Mouse (Mus musculus): ENCODE measurements at regions not wholly inside any gene's neighbourhood (a gene's known extent, or its start where the extent isn't known, plus 50 kb on each side); places are given as distances from the start of the nearest gene placed in this dataset.

- Histone ChIP-seq H3K4me1 (ENCODE audit: control insufficient read depth, insufficient read depth, low read length) (no peaks in the 10 kb centered on the region), H3K4me3 (replicated peaks; ENCODE audit: extremely low read depth, low read depth, low read length) (no peak overlapping the region)
- WGBS: 76% methylated on average over 7 of the region's 7 CpGs
- no peak for DNase-seq
- TF ChIP-seq CTCF (IDR thresholded peaks at IDR 0.05; ENCODE audit: insufficient read depth, low read length) (no peak), POLR2A (IDR thresholded peaks at IDR 0.05; ENCODE audit: borderline replicate concordance, extremely low read depth, low read depth, low read length) (no peak)
Observed at GRCm38 (mm10) chrX:12900256-12900655, 138.4 kb upstream of the Med14 start.

DNA sequence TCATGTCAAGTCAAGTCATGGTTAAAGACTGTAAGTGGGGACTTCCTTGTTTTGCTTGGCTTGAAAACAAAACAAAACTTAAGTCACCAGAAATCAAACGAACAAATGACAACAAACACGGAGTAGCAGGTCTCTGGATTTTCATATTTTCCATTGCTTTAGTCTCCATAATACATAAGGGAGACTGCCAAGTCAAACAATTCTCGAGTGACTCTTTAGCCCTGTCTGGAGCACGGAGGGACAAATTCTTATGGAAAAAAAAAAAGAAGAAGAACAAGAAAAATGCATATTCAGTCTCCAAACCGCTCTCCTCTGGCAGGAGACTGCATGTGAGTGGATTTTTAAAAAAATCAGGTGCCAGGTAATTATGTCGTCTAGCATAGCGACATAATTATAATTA, 129.6 kb upstream of the Med14 start:
- WGBS: 53% methylated on average over 7 of the region's 7 CpGs
- no peak for TF ChIP-seq CTCF (IDR thresholded peaks at IDR 0.05; ENCODE audit: insufficient read depth, low read length)
- TF ChIP-seq POLR2A (IDR thresholded peaks at IDR 0.05; ENCODE audit: borderline replicate concordance, extremely low read depth, low read depth, low read length): no peak
- Histone ChIP-seq H3K4me3 (replicated peaks; ENCODE audit: extremely low read depth, low read depth, low read length) (no peak overlapping the region), H3K4me1 (ENCODE audit: control insufficient read depth, insufficient read depth, low read length) (no peaks in the 10 kb centered on the region)
- no peak for DNase-seq

GRCm38 (mm10) chrX:12889482-12889808, 127.6 kb upstream of the Med14 start:
- TF ChIP-seq CTCF (IDR thresholded peaks at IDR 0.05; ENCODE audit: insufficient read depth, low read length) (no peak), POLR2A (IDR thresholded peaks at IDR 0.05; ENCODE audit: borderline replicate concordance, extremely low read depth, low read depth, low read length) (no peak)
- 54% methylated on average over 3 of the region's 3 CpGs for WGBS
- Histone ChIP-seq H3K4me1 (ENCODE audit: control insufficient read depth, insufficient read depth, low read length) (no peaks in the 10 kb centered on the region; the same call in 1 of the 2 replicates), H3K4me3 (replicated peaks; ENCODE audit: extremely low read depth, low read depth, low read length) (no peak overlapping the region)
- no peak for DNase-seq

GRCm38 (mm10) chrX:12888708-12889481, 127.0 kb upstream of the Med14 start:
- 74% methylated on average over 3 of the region's 3 CpGs for WGBS
- no peaks in the 10 kb centered on the region; the same call in 1 of the 2 replicates for H3K4me1 ChIP-seq (ENCODE audit: control insufficient read depth, insufficient read depth, low read length)
- DNase-seq: no peak
- TF ChIP-seq CTCF (IDR thresholded peaks at IDR 0.05; ENCODE audit: insufficient read depth, low read length): no peak
- H3K4me3 ChIP-seq (replicated peaks; ENCODE audit: extremely low read depth, low read depth, low read length): no peak overlapping the region

DNA sequence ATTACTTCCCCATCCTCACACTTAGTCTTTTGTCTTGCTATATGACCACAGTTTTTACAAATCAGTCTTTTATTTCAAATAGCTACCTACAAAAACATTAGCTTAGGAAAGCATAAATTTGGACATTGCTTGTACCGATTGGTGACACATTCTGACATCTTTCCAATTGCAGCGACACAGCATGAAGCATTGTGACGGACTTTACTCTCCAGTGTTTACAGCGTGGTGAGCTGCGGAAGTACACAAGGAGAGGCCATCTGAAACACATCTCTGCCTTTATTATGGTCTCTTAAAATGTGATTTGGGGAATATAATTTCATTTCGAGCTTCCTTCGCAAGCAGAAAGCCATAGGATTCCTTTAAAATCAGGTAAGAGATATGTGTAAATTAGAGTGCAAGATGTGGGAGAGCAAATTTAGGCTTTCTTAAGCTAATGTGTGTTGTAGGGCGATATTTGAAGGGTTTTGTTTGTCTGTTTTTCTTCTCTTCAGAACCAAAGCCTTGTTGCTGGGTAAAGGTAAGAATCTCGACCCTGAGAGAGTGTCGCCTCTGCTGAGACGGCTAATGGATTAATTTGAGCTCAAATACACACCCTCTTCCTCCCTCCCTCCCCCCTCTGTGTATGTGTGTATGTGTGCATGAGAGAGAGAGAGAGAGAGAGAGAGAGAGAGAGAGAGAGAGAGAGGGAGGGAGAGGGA, 126.3 kb upstream of the Med14 start:
- WGBS: 70% methylated on average over 11 of the region's 11 CpGs
- Histone ChIP-seq H3K4me1 (ENCODE audit: control insufficient read depth, insufficient read depth, low read length) (no peaks in the 10 kb centered on the region; the same call in 1 of the 2 replicates), H3K4me3 (replicated peaks; ENCODE audit: extremely low read depth, low read depth, low read length) (no peak overlapping the region)
- TF ChIP-seq POLR2A (IDR thresholded peaks at IDR 0.05; ENCODE audit: borderline replicate concordance, extremely low read depth, low read depth, low read length) (no peak), CTCF (IDR thresholded peaks at IDR 0.05; ENCODE audit: insufficient read depth, low read length) (no peak)
- DNase-seq: no peak

DNA sequence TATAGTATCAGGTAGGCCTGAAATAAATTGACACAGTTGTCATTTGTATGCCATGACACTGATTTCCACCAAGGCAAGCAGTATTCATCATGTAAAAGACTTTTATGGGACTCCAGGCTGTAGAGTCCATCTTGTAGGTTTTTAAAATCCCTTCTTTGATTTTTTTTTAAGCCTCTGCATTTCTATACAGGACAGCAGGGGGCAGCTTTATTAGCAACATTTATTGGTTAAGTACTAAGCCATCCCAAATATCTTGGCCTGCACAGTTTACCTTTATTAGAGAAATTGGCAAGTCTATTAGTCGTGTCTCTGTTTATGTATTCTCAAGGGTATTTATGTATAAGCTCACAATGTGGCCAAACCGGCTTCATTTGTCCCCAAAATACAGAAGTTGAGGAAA, 125.6 kb upstream of the Med14 start:
- no peaks in the 10 kb centered on the region; the same call in 1 of the 2 replicates for H3K4me1 ChIP-seq (ENCODE audit: control insufficient read depth, insufficient read depth, low read length)
- no peak for DNase-seq
- WGBS: 52% methylated on average over 2 of the region's 2 CpGs
- H3K4me3 ChIP-seq (replicated peaks; ENCODE audit: extremely low read depth, low read depth, low read length): no peak overlapping the region
- TF ChIP-seq CTCF (IDR thresholded peaks at IDR 0.05; ENCODE audit: insufficient read depth, low read length) (no peak), POLR2A (IDR thresholded peaks at IDR 0.05; ENCODE audit: borderline replicate concordance, extremely low read depth, low read depth, low read length) (no peak)

DNA sequence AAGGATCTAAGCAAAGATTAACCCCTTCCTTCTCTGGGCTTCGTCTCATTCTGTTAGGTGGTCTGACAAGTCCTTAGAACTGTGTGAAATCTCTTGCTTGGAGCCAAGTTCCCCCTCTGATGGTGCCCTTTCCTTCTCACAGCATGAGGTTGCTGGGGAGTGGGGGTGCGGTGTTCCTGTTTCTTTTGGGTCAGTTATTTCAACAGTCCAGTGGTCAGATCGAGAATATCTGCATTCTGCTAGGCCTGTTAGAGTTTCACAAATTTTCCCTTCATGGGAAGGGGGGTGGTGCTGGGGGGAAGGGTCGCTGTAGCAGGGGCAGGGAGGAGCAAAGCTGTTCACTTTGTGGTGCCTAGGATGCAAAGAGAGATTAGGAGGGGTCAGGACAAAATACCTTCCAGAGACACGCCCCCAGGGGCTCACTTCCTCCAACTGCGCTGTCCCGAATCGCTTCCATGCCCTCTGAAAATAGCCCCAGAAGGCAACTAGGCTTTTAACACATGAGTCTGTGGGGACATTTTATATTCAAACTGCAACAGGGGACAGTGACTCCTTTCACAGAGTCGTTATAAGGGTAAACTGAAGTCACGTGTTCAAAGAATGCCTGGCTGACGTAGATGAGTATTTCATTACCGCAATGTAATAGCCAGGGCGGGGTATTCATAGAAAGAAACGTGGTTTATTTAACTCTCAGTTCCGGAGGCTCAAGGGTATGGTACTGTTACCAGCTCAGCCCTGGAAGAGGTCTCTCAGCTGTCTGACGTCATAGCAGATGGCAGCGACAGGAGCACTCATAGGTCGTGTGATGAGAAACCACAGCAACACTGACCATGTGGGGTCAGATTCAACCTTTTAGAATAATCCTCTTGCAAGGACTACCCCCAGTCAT, 124.5 kb upstream of the Med14 start:
- Histone ChIP-seq H3K4me3 (replicated peaks; ENCODE audit: extremely low read depth, low read depth, low read length) (peak overlapping the region; percentile 9), H3K4me1 (ENCODE audit: control insufficient read depth, insufficient read depth, low read length) (no peaks in the 10 kb centered on the region; the same call in 1 of the 2 replicates)
- 38% methylated on average over 18 of the region's 18 CpGs for WGBS
- DNase-seq: peak; percentile 2
- TF ChIP-seq CTCF (IDR thresholded peaks at IDR 0.05; ENCODE audit: insufficient read depth, low read length) (no peak), POLR2A (IDR thresholded peaks at IDR 0.05; ENCODE audit: borderline replicate concordance, extremely low read depth, low read depth, low read length) (no peak)

GRCm38 (mm10) chrX:12879233-12879632, 117.4 kb upstream of the Med14 start:
- no peak for DNase-seq
- 81% methylated on average over 3 of the region's 3 CpGs for WGBS
- no peak overlapping the region for H3K4me3 ChIP-seq (replicated peaks; ENCODE audit: extremely low read depth, low read depth, low read length)
- TF ChIP-seq POLR2A (IDR thresholded peaks at IDR 0.05; ENCODE audit: borderline replicate concordance, extremely low read depth, low read depth, low read length) (no peak), CTCF (IDR thresholded peaks at IDR 0.05; ENCODE audit: insufficient read depth, low read length) (no peak)
- no peaks in the 10 kb centered on the region for H3K4me1 ChIP-seq (ENCODE audit: control insufficient read depth, insufficient read depth, low read length)

- Histone ChIP-seq H3K4me1 (ENCODE audit: control insufficient read depth, insufficient read depth, low read length) (peaks cover 2% of the 10 kb centered on the region), H3K4me3 (replicated peaks; ENCODE audit: extremely low read depth, low read depth, low read length) (no peak overlapping the region)
- 50% methylated on average over 4 of the region's 4 CpGs for WGBS
- TF ChIP-seq POLR2A (IDR thresholded peaks at IDR 0.05; ENCODE audit: borderline replicate concordance, extremely low read depth, low read depth, low read length) (no peak), CTCF (IDR thresholded peaks at IDR 0.05; ENCODE audit: insufficient read depth, low read length) (no peak)
- no peak for DNase-seq
Observed at GRCm38 (mm10) chrX:12877506-12877905, 115.6 kb upstream of the Med14 start.
